Mouse (Mus musculus) limb, embryonic 13.5 days (tissue): Measurements from ENCODE around the gene Tes. TPM values are rescaled to one million over a fixed set of nuclear protein-coding genes. Genes with fewer than 3 reads are reported as not detected.

Source experiments
- ATAC-seq: fragments of 200-750 bp; cut with Nextera tagmentation; 2 replicates; pipeline ENCODE4 v1.8.0; 2017; ENCODE audit warnings: low read depth, moderate number of reproducible peaks, moderate TSS enrichment; ENCODE audit not compliant: low FRiP score
- H3K27ac ChIP-seq: fragments of 300-500 bp; sonication (generic); 2 replicates; pipeline ENCODE4 v1.5.1; 2015; ENCODE audit warnings: inconsistent platforms, mild to moderate bottlenecking, moderate library complexity
- H3K27me3 ChIP-seq: fragments of 300-500 bp; sonication (generic); 2 replicates; pipeline ENCODE4 v1.6.1; 2015; ENCODE audit warnings: mild to moderate bottlenecking, inconsistent platforms
- H3K36me3 ChIP-seq: fragments of 300-500 bp; sonication (generic); 2 replicates; pipeline ENCODE4 v1.6.1; 2015; ENCODE audit warnings: inconsistent platforms, mild to moderate bottlenecking, moderate library complexity
- H3K4me1 ChIP-seq: fragments of 300-500 bp; sonication (generic); 2 replicates; pipeline ENCODE4 v1.6.1; 2015; ENCODE audit warnings: inconsistent platforms
- H3K4me2 ChIP-seq: fragments of 300-500 bp; sonication (generic); replicated peaks from 2 replicates; pipeline ENCODE4 v1.6.1; 2015; ENCODE audit warnings: inconsistent platforms, mild to moderate bottlenecking, moderate library complexity
- H3K4me3 ChIP-seq: fragments of 300-500 bp; sonication (generic); 2 replicates; pipeline ENCODE4 v1.5.1; 2015; ENCODE audit warnings: moderate library complexity, mild to moderate bottlenecking, inconsistent platforms
- H3K9ac ChIP-seq: fragments of 300-500 bp; sonication (generic); 2 replicates; pipeline ENCODE4 v1.6.1; 2015; ENCODE audit warnings: mild to moderate bottlenecking, inconsistent platforms
- H3K9me3 ChIP-seq: fragments of 300-500 bp; sonication (generic); 2 replicates; pipeline ENCODE4 v1.6.1; 2016; ENCODE audit warnings: inconsistent platforms
- WGBS: fragments of 180-500 bp; shearing (Covaris S2); methylation state at CpG from one replicate; pipeline ENCODE4 v1.1.7; 2015; 5-methylcytosine and 5-hydroxymethylcytosine counted together
- polyA plus RNA-seq: library from polyadenylated mRNA; unstranded; fragments of >200 nt; fragmentation: Nextera tagmentation; extraction: Ambion mirVana; gene quantifications from 2 replicates; pipeline ENCODE4 v1.2.1, GENCODE M21; 2015

The Tes gene
- polyA plus RNA-seq, 1 experiment from 2014 or later: 96.8 TPM

DNA sequence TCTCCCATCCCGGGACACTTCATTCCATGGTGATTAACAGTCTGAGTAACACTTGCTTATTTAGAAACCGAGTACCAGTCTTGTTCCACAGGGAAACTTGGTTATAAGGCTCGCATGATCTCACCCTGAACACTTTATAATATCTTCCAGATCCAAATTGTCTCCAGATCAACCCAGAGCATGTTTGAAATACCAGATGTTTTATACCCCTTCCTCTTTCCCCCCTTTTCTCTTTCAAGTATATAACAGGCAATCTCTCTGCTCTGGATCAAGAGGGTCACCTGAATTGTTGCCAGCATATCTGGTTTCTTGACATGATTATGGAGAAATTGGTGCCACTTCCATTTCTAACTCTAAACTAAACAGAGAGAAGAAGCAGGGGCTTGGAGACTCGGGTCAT, 17.3 kb downstream of the Tes start:
- H3K27ac ChIP-seq: peak overlapping the region; percentile 44; the same call in 1 of the 2 replicates
- H3K9me3 ChIP-seq: no peaks in the 10 kb centered on the region
- peaks cover 4% of the 10 kb centered on the region; the same call in 1 of the 2 replicates for H3K36me3 ChIP-seq
- H3K4me2 ChIP-seq: no peak overlapping the region
- peaks cover 34% of the 10 kb centered on the region for H3K4me1 ChIP-seq
- WGBS: 39% methylated on average over 4 of the region's 4 CpGs
- no peaks in the 10 kb centered on the region for H3K27me3 ChIP-seq
- peak; percentile 45; the same call in 1 of the 2 replicates for ATAC-seq
- no peak overlapping the region for H3K9ac ChIP-seq
- no peak overlapping the region for H3K4me3 ChIP-seq

DNA sequence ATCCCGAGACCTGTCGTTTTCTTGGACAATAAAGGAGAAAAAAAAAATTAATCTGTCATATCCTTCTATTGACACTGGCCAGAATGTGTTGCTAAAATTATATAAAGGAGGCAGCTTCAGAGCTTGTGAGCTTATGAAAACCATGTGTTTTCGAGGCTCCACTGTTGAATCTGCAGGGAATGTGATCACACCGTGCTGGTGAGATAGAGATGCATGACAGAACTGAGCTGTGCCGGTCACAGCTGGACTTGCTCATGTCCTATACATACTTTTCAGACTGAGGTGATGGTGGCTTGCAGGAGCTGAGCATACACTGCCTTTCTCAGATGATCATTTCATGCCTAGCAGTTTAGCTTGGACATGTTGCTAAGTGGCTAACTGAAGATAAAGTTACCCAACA, 17.9 kb downstream of the Tes start:
- Histone ChIP-seq H3K36me3 (peaks cover 4% of the 10 kb centered on the region; the same call in 1 of the 2 replicates), H3K4me3 (no peak overlapping the region), H3K4me1 (peaks cover 29% of the 10 kb centered on the region), H3K27ac (peak overlapping the region; percentile 44), H3K27me3 (no peaks in the 10 kb centered on the region), H3K4me2 (no peak overlapping the region), H3K9me3 (no peaks in the 10 kb centered on the region), H3K9ac (no peak overlapping the region)
- peak; percentile 55; the same call in 1 of the 2 replicates for ATAC-seq
- 50% methylated on average over 5 of the region's 5 CpGs for WGBS

DNA sequence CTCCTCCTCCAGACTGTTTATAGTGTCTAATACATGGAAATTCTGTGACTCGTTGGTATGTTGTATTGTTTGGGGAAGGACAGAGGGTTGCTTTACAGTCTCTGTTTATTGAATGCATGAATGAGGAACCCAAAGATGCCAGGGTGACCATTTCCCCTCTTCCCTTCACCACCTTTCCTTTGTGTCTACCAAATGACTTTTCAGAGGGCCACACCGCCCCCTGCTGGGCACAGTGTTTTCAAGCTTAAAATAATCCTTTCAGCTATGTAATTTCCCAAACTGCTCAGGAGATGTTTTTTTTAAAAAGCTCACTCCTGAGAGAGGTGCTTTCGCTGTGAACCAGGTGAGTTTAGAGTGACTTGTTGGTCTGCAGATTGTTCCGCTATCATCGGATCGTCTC, 22.5 kb downstream of the Tes start:
- no peak overlapping the region for H3K9ac ChIP-seq
- H3K27me3 ChIP-seq: no peaks in the 10 kb centered on the region
- no peak overlapping the region for H3K27ac ChIP-seq
- ATAC-seq: no peak
- WGBS: 67% methylated on average over 6 of the region's 6 CpGs
- peaks cover 24% of the 10 kb centered on the region for H3K4me1 ChIP-seq
- H3K9me3 ChIP-seq: no peaks in the 10 kb centered on the region
- H3K4me3 ChIP-seq: no peak overlapping the region
- H3K4me2 ChIP-seq: no peak overlapping the region
- peaks cover 14% of the 10 kb centered on the region; the same call in 1 of the 2 replicates for H3K36me3 ChIP-seq

DNA sequence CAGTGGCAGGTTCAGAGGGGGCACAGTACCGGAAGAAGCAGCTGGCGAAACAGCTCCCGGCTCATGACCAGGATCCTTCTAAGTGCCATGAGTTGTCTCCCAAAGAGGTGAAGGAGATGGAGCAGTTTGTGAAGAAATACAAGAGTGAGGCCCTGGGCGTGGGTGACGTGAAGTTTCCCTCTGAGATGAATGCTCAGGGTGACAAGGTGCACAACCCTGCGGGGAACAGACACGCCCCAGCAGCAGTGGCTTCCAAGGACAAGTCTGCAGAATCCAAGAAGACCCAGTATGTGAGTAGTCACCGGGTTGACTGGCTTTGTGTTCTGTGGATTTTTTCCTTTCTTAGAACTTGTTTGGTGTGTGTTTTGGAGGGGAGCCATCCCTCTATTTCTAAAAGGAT, 32.4 kb downstream of the Tes start:
- ATAC-seq: no peak
- WGBS: 91% methylated on average over 8 of the region's 8 CpGs

DNA sequence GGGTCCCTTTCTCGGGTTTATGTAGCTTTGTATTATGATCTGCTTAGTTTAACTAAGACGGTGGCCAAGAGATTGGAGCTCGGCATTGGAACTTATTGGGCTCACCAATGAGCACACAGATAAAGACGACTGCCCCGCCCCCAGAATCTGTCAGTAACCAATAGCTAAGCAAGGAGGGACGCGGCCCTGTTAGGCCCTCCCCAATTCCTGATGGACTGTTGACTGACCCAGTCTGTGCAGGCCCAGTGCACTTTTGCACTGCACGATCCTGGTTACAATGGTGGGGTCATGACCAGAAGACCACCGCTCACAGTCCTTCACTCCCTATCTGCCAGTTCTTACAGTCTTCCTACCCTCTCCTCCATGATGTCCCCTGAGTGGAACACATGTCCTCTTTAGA, 33.6 kb downstream of the Tes start:
- 92% methylated on average over 9 of the region's 9 CpGs for WGBS
- Histone ChIP-seq H3K9ac (no peak overlapping the region), H3K27ac (no peak overlapping the region), H3K4me1 (no peaks in the 10 kb centered on the region), H3K4me2 (no peak overlapping the region), H3K4me3 (no peak overlapping the region), H3K27me3 (no peaks in the 10 kb centered on the region), H3K9me3 (no peaks in the 10 kb centered on the region), H3K36me3 (peaks cover 61% of the 10 kb centered on the region)
- no peak for ATAC-seq

More for the DNA sequence above, 32.4 kb downstream of the Tes start:
- Histone ChIP-seq H3K4me3 (no peak overlapping the region), H3K27ac (no peak overlapping the region), H3K36me3 (peaks cover 51% of the 10 kb centered on the region), H3K9ac (no peak overlapping the region), H3K27me3 (no peaks in the 10 kb centered on the region), H3K9me3 (no peaks in the 10 kb centered on the region), H3K4me2 (no peak overlapping the region), H3K4me1 (peaks cover 4% of the 10 kb centered on the region)

DNA sequence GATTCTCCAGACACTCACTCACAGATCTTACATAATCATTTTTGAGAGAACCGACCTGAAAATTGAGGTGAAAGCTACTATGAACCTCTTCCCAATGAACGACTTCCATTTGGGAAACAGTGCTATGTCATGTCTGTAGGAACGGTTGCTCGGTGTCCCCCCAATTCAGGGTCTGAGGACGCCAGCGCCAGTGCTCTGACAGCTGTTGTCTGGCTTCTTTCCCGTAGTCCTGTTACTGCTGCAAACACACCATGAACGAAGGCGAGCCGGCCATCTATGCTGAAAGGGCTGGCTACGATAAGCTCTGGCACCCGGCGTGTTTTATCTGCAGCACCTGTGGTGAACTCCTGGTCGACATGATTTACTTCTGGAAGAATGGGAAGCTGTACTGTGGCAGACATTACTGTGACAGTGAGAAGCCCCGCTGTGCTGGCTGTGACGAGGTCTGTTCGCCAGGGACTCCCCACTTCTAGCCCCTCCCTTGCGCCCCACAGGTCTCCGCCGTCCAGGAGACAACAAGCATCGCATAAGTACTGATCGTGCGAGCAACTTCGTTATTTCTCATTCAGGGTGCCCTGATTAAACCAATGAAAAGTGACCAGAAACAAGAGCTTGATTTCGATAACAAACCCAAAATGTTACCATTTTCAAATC, 34.7 kb downstream of the Tes start:
- H3K27ac ChIP-seq: no peak overlapping the region

GRCm38 (mm10) chr6:17105714-17106113, 40.8 kb downstream of the Tes start:
- Histone ChIP-seq H3K9ac (no peak overlapping the region), H3K27me3 (no peaks in the 10 kb centered on the region), H3K4me1 (no peaks in the 10 kb centered on the region), H3K36me3 (peaks cover 36% of the 10 kb centered on the region), H3K27ac (no peak overlapping the region), H3K4me2 (no peak overlapping the region), H3K4me3 (no peak overlapping the region), H3K9me3 (no peaks in the 10 kb centered on the region)
- no peak for ATAC-seq

More for the DNA sequence above, 34.7 kb downstream of the Tes start:
- H3K9me3 ChIP-seq: no peaks in the 10 kb centered on the region
- WGBS: 87% methylated on average over 25 of the region's 25 CpGs
- H3K4me1 ChIP-seq: no peaks in the 10 kb centered on the region
- ATAC-seq: no peak
- H3K36me3 ChIP-seq: peaks cover 70% of the 10 kb centered on the region
- no peak overlapping the region for H3K4me3 ChIP-seq
- H3K27me3 ChIP-seq: no peaks in the 10 kb centered on the region
- H3K9ac ChIP-seq: no peak overlapping the region
- no peak overlapping the region for H3K4me2 ChIP-seq

- ATAC-seq: no peak
- Histone ChIP-seq H3K27me3 (no peaks in the 10 kb centered on the region), H3K9me3 (no peaks in the 10 kb centered on the region), H3K4me1 (no peaks in the 10 kb centered on the region), H3K36me3 (peaks cover 28% of the 10 kb centered on the region), H3K27ac (no peak overlapping the region), H3K4me2 (no peak overlapping the region), H3K9ac (no peak overlapping the region), H3K4me3 (no peak overlapping the region)
- 95% methylated on average over 5 of the region's 5 CpGs for WGBS
Observed at GRCm38 (mm10) chr6:17106493-17106892, 41.5 kb downstream of the Tes start.

- ATAC-seq: no peak
- no peak overlapping the region for H3K4me2 ChIP-seq
- H3K4me1 ChIP-seq: no peaks in the 10 kb centered on the region
- no peaks in the 10 kb centered on the region for H3K9me3 ChIP-seq
- no peak overlapping the region for H3K27ac ChIP-seq
- H3K9ac ChIP-seq: no peak overlapping the region
- H3K4me3 ChIP-seq: no peak overlapping the region
- 81% methylated on average over 4 of the region's 4 CpGs for WGBS
- no peaks in the 10 kb centered on the region for H3K27me3 ChIP-seq
- peaks cover 8% of the 10 kb centered on the region; the same call in 1 of the 2 replicates for H3K36me3 ChIP-seq
Observed at GRCm38 (mm10) chr6:17109204-17109603, 44.3 kb downstream of the Tes start.

DNA sequence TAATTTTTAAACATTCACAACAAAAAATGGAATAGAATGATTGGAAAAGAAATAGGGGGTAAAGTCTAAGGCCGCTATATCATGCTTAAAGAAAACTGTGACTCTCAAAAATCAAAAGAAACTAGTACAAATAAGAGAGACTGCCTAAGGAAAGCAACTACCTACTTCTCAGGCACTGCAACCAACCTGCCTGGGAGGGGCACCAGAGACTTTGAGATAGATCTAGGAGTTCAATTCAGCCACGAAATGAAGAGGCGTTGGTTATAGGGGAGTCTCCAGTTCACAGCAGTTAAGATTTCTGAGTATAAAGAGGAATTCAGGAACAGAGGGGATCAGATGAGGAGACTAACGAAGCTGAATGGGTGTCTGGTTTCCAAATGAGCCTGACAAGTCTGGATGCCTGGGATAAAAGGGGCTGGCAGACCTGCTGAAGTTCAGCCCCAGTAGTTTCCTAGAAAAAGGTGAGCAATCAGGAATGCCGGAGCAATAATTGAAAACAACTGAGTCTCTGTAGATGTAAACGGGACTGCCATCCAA, 45.7 kb downstream of the Tes start:
- WGBS: 48% methylated on average over 6 of the region's 6 CpGs
- no peak for ATAC-seq
- no peak overlapping the region for H3K4me3 ChIP-seq
- H3K4me1 ChIP-seq: no peaks in the 10 kb centered on the region
- H3K4me2 ChIP-seq: no peak overlapping the region
- H3K36me3 ChIP-seq: no peaks in the 10 kb centered on the region
- H3K27ac ChIP-seq: no peak overlapping the region
- no peaks in the 10 kb centered on the region for H3K27me3 ChIP-seq
- no peaks in the 10 kb centered on the region for H3K9me3 ChIP-seq
- no peak overlapping the region for H3K9ac ChIP-seq

- no peaks in the 10 kb centered on the region for H3K36me3 ChIP-seq
- no peak overlapping the region for H3K4me3 ChIP-seq
- H3K9ac ChIP-seq: no peak overlapping the region
- no peaks in the 10 kb centered on the region for H3K9me3 ChIP-seq
- ATAC-seq: no peak
- 94% methylated on average over 1 of the region's 1 CpGs for whole genome bisulfite sequencing
- no peaks in the 10 kb centered on the region for H3K27me3 ChIP-seq
- no peak overlapping the region for H3K27ac ChIP-seq
- no peaks in the 10 kb centered on the region for H3K4me1 ChIP-seq
- H3K4me2 ChIP-seq: no peak overlapping the region
Observed at GRCm38 (mm10) chr6:17112081-17112480, 47.1 kb downstream of the Tes start.

GRCm38 (mm10) chr6:17112990-17113389, 48.0 kb downstream of the Tes start:
- H3K4me3 ChIP-seq: no peak overlapping the region
- ATAC-seq: no peak
- H3K4me1 ChIP-seq: no peaks in the 10 kb centered on the region
- no peak overlapping the region for H3K27ac ChIP-seq
- no peak overlapping the region for H3K9ac ChIP-seq
- H3K4me2 ChIP-seq: no peak overlapping the region
- no peaks in the 10 kb centered on the region for H3K9me3 ChIP-seq
- WGBS: 85% methylated on average over 2 of the region's 2 CpGs
- no peaks in the 10 kb centered on the region for H3K36me3 ChIP-seq
- H3K27me3 ChIP-seq: no peaks in the 10 kb centered on the region

GRCm38 (mm10) chr6:17114588-17114987, 49.6 kb downstream of the Tes start:
- WGBS: 77% methylated on average over 5 of the region's 5 CpGs
- no peaks in the 10 kb centered on the region for H3K27me3 ChIP-seq
- H3K4me2 ChIP-seq: no peak overlapping the region
- no peaks in the 10 kb centered on the region for H3K36me3 ChIP-seq
- no peaks in the 10 kb centered on the region for H3K9me3 ChIP-seq
- no peak overlapping the region for H3K9ac ChIP-seq
- ATAC-seq: no peak
- H3K27ac ChIP-seq: no peak overlapping the region
- no peaks in the 10 kb centered on the region for H3K4me1 ChIP-seq
- H3K4me3 ChIP-seq: no peak overlapping the region
